Mouse (Mus musculus): ENCODE measurements at regions not wholly inside any gene's neighbourhood (a gene's known extent, or its start where the extent isn't known, plus 50 kb on each side); places are given as distances from the start of the nearest gene placed in this dataset.
A peak's percentile ranks its signal among the peaks of the same experiment; 100 is the strongest.
"Not testable (repeated sequence)": the region's sequence is repeated elsewhere in the genome, so short reads cannot be mapped to it uniquely, and the experiment has no call there.

DNA sequence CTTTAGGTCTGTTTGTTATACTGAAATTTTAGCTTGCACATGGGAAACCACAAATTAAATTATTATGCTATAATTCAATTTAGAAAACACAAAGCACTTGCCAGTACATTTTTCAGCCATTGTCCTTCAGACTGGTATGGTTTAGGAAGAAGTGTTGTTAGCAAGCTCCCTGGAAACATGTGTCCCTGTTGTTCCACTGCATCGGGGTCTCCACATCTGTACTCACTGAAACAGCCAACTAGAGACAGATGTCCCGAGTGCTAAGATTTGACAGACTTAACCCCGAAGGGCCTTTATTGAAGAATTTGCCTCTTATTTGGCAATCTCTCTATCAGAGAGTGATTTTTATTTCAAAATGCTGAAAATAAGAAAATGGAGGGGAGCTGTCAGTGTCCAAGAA lies 362.6 kb downstream of the Rfpl4b start:
- no peak for DNase-seq (ENCODE audit: low read depth, low spot score)

DNA sequence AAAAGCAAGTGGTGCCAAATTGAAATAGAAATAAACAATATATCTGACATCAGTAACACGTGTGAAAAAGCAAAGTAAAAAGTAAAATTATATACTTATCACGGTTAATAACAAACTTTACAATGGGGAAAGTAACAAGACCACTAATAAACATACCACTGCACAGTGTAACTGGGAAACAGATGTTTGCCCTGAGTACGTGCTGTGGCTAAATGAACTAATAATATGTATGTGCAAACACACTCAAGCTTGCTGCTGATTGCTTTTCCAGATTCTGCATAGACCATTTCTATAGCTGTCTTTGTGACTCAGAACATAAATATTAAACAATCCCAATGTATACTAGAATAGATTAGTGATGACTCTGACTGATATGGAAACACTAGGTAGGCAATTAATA lies 363.2 kb downstream of the Rfpl4b start:
- no peak for DNase-seq (ENCODE audit: low read depth, low spot score)

DNA sequence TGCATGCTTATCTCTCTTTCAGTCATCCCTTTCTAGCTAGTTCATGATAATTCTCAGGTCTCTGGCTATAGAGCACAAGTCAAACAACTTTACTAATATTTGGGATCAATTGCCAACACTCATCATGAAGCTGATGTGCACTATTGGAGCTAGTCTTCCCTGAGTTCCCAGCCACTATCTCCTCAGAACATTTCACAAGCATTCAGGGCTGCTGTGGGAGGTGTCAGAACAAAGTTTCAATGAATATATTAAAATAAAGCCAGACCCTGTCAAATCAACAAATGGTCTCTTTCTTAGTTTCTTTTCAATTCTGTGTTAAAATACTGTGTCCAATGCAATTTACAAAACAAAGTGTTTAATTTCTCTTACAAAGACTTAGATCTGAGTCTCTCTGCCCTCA lies 364.8 kb downstream of the Rfpl4b start:
- DNase-seq (ENCODE audit: low read depth, low spot score) = no peak

DNA sequence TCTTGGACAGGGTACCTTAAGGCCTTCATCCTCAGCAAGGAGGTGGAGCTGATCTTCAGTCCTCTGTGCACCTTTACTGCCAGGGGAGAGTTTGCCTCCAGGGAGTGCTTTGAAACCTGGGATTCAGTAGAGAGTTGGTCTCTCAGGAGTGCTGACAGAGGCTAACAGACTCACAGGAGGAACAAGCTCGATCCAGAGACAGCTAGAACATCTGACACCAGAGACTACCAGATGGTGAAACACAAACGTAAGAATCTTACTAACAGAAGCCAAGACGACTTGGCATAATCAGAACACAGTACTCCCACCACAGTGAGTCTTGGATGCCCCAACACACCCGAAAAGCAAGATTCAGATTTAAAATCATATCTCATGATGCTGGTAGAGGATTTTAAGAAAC lies 372.3 kb downstream of the Rfpl4b start:
- no peak for DNase-seq (ENCODE audit: low read depth, low spot score)

DNA sequence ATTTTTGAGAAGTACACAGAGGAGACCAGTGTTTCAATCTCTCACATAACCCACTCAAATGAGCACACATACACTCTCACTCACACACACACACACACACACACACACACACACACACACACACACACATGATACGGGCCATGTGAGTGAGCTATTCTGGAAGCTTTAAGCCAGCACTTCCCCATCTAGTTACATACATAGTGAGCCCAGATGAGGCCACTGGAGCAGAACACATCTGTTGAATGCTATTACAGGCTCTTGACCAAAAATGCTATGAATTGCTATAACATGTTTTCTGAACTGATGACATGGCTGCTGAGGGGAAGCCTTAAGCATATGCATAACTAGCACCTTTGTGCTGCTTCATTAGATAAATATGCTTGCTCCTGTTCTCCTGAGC lies 373.9 kb downstream of the Rfpl4b start:
- DNase-seq (ENCODE audit: low read depth, low spot score) = no peak

DNA sequence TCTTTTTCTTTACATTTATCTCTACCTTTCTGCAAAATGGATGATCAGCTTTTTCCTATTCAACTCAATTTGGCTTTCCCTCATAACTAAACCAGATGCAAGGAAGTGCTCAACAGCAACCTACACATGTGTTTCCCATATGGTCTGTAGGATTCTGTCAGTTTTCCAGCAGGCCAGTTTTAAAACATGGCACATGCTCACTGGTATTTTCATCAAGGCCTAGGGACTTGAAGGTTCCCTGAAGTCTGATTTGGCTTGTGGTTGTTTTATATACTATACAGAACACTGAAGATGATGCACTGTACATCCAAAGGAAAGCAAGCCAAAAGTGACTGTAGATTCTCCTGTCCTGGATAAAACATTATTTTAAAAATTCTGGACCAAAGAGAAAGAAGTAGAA lies 374.3 kb downstream of the Rfpl4b start:
- peak; percentile 25 for DNase-seq (ENCODE audit: low read depth, low spot score)

DNA sequence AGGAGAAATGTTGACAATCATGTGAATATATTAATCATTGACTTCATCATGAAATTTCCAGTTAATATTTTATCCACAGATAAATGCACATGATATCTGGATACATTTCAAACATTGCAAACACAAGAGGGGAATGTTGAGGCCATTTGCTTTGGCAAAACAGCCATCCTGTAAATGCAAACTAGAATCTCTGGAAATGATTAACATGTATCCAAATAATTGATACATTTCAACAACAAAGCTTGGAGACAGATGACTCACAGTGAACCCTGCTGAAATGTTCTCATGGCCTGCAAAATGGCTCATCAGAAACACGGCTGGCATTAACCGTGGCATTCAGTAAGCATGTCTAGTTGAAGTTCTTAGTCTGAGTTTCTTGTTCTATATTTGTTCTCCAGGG lies 382.3 kb downstream of the Rfpl4b start:
- DNase-seq (ENCODE audit: low read depth, low spot score) = no peak

DNA sequence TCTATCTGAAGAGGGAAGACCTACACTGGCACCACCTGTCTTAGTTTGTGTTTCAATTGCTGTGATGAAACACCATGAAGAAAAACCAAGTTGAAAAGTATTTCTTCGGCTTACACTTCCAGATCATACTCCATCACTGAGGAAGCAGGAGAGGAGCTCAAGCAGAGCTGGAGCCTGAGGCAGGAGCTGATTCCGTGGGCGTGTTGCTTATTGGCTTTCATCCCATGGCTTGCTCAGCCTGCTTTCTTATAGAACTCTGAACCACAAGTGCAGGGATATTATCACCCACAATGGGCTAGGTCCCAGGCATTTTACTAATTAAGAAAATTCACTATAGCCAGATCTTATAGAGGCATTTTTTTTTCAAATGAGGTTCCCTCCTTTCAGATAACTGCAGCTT lies 384.7 kb downstream of the Rfpl4b start:
- DNase-seq (ENCODE audit: low read depth, low spot score) = peak; percentile 46

DNA sequence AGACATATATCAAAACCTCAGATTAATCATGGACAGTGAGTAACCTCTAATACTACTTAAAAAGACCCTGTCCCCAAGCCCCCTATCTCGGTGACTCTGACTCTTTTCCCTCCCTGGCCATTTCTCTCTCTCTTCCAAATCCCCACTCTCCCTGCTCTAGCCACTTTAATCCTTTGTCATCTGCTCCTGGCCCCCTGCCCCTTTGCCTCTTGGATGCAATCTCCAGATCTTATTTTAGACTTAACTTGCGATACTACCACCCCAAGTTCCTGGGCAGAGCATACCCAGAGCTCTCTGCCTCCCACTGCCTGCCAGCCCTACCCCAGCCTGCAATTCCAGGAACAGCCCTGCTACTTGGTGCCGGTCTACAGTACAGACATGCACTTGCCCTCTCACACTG lies 400.0 kb downstream of the Rfpl4b start:
- DNase-seq (ENCODE audit: low read depth, low spot score) = no peak

DNA sequence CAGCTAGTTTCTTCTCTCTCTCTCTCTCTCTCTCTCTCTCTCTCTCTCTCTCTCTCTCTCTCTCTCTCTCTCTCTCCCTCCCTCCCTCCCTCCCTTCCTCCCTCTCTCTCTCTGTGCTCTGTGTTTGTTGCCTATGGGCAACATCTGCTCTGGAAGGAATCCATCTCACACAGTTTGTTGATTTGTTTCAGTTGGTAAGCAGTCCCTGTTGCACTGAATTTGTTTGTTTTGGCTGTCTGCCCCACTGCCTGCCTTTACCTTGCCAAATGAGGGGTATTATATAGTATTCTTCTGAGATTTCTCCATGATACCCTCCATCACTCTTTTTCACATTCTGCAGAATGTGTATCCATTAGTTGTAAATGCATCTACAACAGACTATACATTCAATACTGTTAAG lies 401.8 kb downstream of the Rfpl4b start:
- peak; percentile 59 for DNase-seq (ENCODE audit: low read depth, low spot score)

DNA sequence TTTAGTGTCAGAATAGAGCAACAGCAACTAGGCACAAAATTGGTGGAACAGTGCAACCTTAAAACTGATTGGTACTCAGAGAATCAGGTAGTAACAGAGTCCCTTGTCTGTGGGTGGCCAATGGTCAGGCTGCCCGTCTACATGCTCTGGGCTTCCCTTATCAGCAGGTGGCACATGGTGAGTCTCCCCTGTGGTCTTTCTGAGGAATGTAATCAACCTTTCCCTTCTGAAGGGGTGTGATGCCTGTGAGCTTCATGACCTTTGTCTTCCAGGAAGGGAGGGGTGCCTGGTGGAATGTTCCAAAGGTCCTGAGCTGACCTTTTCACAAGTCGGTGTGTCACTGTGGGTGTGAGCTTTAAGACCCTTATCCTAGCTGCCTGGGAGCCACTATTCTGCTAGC lies 438.4 kb downstream of the Rfpl4b start:
- no peak for DNase-seq (ENCODE audit: low read depth, low spot score)

DNA sequence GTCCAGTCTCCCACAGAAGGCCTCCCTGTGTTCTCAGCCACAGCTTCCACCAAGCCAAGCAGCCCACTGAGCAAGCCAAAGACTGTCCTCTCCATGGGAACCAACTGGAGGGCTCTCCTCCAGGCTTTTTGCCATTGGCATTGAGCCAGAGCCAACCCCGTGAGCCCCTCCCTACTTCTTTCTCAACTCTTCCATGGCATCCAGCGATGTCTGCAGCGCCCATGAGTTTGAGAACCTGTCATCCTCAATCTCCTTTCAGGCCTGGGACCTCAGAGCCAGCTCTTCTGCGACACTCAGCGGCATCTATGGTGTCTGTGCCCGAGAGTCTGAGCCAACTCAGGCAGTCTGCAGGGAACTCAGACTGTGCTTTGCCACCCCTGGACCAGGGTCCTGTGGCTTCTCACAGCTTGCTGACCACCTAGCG lies 439.7 kb downstream of the Rfpl4b start:
- DNase-seq (ENCODE audit: low read depth, low spot score) = no peak

DNA sequence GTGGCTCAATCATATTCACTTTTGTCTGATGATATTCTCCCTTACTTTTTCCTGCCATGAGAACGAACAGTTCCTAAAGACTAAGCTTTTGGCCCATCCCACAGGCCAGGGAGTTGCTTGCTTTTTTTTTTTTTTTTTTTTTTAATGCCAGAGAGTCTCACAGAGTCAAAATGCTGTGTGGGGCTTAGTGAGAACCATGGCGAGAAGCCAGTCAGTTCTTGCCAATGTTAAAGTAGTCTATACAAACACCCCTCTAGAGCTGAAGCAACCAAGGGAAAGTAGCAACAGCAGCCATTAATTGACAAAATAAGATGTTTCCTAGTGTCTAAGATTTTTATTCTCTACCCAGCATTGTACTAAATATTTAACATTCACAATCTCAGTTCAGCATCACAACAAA lies 441.2 kb downstream of the Rfpl4b start:
- DNase-seq (ENCODE audit: low read depth, low spot score) = no peak

DNA sequence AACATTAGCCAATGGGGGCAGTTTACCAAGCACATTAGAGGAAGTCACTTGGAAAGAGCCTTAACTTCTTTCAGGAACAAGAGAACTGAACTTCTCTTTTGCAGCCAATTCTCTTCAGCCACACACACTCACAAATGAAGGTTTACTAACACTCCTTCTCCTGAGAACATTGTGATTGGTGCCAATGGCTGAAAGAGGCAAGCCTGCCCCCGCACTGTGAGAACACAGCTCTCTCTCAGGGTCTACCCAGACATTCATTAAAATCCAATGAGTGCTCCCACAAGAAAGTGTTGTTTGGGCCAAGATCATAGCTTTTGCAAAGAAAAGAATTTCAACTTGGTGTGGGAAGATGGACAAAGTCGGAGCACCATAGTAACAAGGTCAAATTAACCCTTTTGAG lies 454.8 kb downstream of the Rfpl4b start:
- no peak for DNase-seq (ENCODE audit: low read depth, low spot score)

DNA sequence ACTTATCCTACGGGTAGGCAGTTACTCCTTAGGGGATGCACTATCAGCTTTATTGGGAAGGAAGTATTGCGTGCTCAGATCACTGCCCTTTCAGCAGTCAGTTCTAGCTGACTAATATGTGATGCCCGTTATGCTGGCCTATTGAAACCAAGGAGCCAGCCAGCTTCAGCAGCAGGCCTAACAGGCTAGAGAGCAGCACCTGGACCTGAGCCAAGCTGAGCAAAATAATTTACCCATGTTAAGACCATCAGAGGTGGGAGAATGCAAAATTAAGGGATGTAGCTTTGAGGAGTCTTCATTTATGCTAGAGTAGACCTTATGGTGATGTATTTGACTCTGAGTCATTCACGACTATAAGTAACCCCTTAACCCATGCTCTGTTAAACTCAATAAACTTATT lies 456.7 kb downstream of the Rfpl4b start:
- DNase-seq (ENCODE audit: low read depth, low spot score) = no peak

DNA sequence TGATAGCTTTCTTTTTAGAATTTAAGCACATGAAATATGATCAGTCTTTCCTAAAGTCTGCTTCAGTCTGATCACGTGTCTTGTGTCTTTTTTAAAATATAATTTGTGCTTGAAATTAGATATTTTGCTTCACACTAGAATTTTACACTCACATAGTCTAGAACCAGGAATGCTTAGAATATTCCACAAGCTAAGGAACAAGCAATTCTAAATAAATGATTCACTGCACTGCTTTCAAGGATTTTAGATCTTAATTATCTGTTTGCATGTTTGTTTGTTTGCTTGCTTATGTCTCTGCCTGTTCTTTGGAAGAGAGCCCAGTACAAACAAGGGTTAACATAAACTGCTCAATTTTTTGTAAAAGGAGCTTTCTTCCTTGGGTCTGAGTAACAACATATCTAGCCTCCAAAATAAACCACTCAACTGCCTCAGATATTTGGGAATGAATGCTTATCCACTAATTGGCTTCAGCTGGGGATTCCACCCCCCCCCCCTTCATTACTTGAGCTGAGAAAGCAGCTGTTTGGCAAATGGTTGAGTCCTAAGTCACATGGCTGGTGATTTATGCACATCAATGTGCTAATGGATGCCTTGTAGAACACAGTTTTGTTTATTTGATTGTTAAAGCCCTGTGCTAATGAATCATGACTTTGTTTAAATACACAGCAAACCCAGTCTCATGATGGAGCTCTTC lies 463.9 kb downstream of the Rfpl4b start:
- DNase-seq (ENCODE audit: low read depth, low spot score) = peak; percentile 20

DNA sequence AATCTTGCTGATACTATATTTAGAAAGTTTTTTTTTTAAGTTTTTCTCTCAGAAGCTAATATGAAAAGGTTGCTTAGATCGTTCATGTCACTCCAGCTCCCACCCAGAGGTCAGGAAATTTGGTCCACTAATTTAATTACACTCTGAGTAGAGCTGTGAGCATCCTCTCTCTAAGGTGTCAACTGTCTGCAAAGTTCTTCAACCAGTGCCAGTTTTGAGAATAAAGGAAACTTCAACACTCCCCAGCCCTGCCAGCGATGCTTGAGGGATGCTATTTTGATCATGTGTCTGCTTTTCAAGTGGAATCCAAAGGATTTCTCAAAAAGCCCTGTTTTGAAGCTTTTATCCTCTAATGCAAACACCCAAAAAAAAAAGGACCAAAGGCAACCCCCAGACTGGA lies 467.6 kb downstream of the Rfpl4b start:
- DNase-seq (ENCODE audit: low read depth, low spot score) = no peak

DNA sequence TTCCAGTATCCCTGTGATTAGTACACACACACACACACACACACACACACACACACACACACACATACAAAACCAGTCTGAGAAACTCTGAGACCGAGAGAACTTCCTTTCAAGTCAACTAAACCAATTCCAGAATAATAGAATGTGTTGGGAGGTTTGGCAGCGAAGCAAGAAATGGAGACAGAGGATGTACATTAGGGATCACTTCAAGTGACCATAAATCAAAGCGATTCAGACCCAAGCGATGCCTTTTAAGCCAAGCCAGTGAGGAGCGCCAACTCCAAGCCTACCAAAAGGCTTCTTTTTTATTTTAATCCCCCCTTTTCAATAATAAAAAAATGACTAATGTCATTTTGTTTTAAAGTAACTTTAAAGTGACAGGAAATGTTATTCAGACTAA lies 468.1 kb downstream of the Rfpl4b start:
- DNase-seq (ENCODE audit: low read depth, low spot score) = no peak

DNA sequence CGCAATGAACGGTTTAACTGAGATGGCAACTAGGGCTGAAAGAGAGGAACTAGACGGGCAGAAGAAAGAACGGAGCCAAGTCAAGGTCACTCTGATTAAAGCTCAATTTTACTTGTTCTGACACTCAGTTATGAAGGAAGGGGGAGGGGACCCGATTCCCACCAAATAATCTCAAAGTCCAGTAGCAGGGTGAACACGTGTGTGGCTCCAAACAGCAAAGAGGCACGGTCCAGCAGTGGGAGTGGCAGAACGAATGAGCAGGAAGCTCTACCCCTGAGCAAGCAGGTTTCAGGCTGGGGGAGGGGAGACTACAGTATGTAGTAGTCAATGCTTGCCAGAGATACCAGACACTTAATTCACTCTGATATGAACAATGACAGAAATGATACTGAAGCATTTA lies 474.6 kb downstream of the Rfpl4b start:
- not testable (repeated sequence) for DNase-seq (ENCODE audit: low read depth, low spot score)

DNA sequence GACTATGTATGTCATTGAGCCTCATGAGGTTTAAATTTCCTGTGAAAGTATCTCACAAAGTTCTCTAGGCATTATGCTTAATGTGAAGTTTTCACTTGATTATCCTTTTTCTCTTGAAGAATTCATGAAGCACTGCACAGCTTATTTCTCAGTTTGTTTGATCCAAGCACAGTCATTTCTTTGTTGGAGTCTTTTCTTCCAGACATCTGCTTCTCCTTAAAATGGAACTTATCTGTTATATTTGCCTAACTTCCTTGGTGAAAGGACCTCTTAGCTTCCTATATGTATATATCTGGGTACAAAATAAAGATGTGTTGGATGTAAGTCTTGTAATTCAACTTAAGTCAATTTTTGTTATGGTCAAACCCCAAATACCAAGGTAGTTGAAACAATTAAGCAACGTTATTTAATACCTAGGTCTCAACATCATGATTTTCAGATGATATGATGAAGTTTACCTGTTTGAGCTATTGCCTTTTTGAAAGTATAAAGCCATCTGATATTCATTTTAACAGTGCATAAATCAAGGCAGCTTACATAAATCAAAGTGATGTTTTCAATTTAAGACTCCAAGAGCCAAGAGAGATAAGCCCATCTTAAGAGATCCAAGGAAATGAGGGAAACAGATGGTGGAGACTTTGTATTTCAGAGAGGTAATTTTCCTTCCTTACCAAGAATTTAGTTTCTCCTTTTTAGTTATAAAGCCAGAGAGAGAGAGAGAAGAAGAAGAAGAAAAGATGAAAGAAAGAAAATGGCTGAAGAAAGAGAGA lies 481.0 kb downstream of the Rfpl4b start:
- no peak for DNase-seq (ENCODE audit: low read depth, low spot score)

DNA sequence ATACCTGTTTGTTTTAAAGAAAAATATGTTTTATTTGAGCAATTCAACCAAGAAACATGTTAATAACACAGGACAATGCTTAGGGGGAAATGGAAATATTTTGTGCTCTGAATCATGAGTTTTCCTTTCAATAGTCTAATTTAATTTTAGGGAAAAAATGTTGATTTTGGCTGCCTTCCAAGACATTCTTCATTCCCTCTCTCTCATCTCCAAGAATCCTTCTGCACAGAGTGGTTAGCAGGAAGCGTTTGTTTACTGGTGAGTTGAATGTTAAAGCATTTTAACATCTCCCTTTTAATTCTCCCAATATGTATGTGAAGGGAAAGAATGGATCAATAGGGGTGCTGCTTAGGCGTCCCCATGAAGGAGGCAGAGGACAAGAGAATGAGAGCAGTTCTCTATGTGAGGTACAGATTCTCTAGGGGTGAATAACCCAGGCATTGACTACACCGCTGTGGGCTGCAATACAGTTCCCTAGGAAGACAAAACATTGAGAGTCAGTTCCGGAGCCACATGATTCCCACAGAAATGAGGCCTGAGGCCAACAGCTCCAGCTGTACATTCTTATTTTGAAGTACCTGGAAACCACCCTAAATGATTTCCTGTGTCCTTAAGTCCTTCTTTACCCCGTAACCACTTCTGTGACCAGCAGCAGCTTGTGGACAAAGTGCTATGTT lies 512.7 kb downstream of the Rfpl4b start:
- DNase-seq (ENCODE audit: low read depth, low spot score) = peak; percentile 80

DNA sequence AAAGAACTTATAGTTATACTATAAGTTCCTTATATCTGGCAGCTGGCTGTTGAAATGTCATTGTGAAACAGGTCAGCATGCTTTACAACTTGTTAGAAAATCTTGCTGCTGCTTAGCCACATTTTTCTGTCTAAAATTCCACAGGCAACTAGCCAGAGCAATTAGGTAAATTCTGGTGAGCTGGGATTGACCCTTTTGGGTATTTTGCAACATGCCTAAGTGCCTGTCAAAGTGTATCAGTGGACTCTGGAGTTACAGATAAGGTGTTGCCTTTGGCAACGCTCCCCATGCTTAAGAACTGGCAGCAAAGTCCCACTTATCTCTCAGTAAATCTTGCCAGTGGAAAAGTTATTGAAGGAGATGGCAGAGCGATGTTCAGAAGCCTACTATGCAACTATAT lies 525.9 kb downstream of the Rfpl4b start:
- DNase-seq (ENCODE audit: low read depth, low spot score) = peak; percentile 45

Data from 3T3-L1 (cell line).